Mouse (Mus musculus) kidney, adult 2 months (tissue): ENCODE results near the gene Disp1.

ENCODE experiments used
- CTCF ChIP-seq: fragments of 200-500 bp; conservative IDR thresholded peaks from 2 replicates; pipeline ENCODE4 v1.5.1; 2011; ENCODE audit warnings: low read depth, mild to moderate bottlenecking, control low read depth, low read length, moderate library complexity, mixed read lengths; ENCODE audit not compliant: insufficient read depth, insufficient read length
- POLR2A ChIP-seq: fragments of 200-500 bp; IDR thresholded peaks from one replicate; pipeline ENCODE4 v1.6.1; 2011; ENCODE audit warnings: low read depth, low read length, control low read depth

DNA sequence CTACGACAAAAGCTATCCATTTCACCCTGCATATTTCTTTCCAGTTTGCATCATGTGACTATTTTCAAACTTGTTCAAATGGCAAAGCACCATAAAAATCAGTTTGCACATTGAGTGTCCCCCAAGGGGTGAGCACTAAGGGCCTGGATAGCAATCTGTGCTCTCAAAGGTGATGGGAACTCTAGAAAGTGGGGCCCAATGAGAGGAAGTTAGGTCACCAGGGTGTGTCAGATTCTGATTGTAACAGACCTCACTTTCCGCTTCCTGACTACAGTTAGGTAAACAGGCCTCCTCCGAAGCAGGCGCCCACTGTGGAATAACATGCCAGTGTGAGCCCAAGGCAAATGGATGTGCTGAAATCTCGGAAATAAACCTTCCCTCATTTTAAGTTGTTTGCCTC, 54.6 kb downstream of the Disp1 start:
- TF ChIP-seq CTCF (no peak), POLR2A (no peak)
